Mouse (Mus musculus) testis, adult 2 months (tissue): ENCODE data around the gene Foxg1.

Experiments
- CTCF ChIP-seq: fragments of 200-500 bp; IDR thresholded peaks from 2 replicates; pipeline ENCODE4 v1.5.1; 2012; ENCODE audit warnings: low read depth, mild to moderate bottlenecking, inconsistent platforms, low read length, moderate library complexity; ENCODE audit not compliant: control insufficient read depth, insufficient read depth, insufficient replicate concordance
- POLR2A ChIP-seq: fragments of 200-500 bp; IDR thresholded peaks from 2 replicates; pipeline ENCODE4 v1.6.1; 2012; ENCODE audit warnings: low read depth, mild to moderate bottlenecking, inconsistent platforms, low read length, moderate library complexity; ENCODE audit not compliant: control insufficient read depth

- no peak for TF ChIP-seq CTCF
- no peak for TF ChIP-seq POLR2A
These were observed 3.8 kb downstream of the Foxg1 start for GRCm38 (mm10) chr12:49386081-49386805.
